Mouse (Mus musculus) activated CD4-positive, CD25-positive, alpha-beta regulatory T cell, adult 9 weeks (primary cell): Measurements from ENCODE around the gene Oog4. TPM values are rescaled to one million over a fixed set of nuclear protein-coding genes. Genes with fewer than 3 reads are reported as not detected.

Experiments
- polyA plus RNA-seq: library from polyadenylated mRNA; unstranded; fragments of 100-300 nt; shearing (Covaris generic); gene quantifications from one replicate; pipeline ENCODE4 v1.2.1, GENCODE M21; 2017

The Oog4 gene
- not detected for polyA plus RNA-seq

GRCm38 (mm10) chr4:143450224-143450623, at the start of gene Oog4:
Gene Oog4, minus strand, starts transcription at chr4:143450324.

DNA sequence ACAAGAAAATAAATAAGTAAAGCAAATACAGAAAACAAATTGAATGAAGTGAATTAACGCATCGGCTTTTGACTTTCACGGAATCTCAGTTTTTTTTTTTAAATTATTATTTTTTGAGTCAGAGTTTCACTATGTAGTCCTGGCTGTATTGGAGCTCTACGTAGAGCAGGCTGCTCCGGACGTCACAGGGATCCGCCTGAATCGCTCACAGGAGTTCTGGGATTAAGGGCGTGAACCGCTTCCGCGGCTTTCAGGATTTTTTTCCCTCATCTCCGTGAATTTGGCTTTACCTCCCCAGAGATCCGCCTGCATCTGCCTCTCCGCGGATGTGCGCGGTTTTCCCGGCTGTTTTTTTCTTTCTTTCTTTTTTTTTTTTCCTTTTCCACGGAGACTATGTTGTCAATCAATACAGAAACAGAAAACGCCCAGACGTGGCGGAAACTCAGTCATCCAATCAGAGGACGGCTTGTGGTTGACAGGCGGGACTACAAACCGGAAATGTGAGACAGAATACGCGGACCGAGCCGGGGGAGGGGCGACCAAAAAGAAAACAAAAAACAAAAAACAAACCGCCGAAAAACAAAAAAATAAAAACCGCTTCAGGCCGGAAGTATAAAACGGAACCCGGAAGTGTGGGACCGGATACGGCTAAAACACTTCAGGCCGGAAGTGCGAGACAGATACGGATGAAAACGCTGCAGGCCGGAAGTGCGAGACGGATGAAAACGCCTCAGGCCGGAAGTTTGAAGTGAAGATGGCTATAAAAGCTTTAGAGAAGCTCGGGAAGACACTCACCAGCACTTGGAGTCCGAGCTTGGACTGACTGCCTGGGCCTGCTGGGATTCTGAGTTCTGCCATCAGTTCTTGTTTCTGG, 37.7 kb downstream of the Oog4 start, which contains the start of gene Pramef8:
TSS of gene Pramef8 (plus strand) at position 208 of the 874 bp plus-strand sequence.

GRCm38 (mm10) chr4:143394181-143394580, 55.9 kb downstream of the Oog4 start, which contains the start of gene Pramel1:
Gene Pramel1, plus strand, starts transcription at chr4:143394428.

Other genes starting within 250 kb of the Oog4 start
- gene Prdm2, start 237.3 kb downstream of the Oog4 start, polyA plus RNA-seq: 33.3 TPM
- not detected for gene Pdpn, start 150.8 kb downstream of the Oog4 start, polyA plus RNA-seq
- not detected for gene Lrrc38, start 100.6 kb downstream of the Oog4 start, polyA plus RNA-seq
- gene Pramel1, start 55.9 kb downstream of the Oog4 start, polyA plus RNA-seq: not detected
- gene Pramef8, start 37.9 kb downstream of the Oog4 start, polyA plus RNA-seq: 48.2 TPM
- not detected for gene Gm13043, start 61.0 kb upstream of the Oog4 start, polyA plus RNA-seq
- not detected for gene Gm13040, start 85.6 kb upstream of the Oog4 start, polyA plus RNA-seq
- gene BC080695, start 101.4 kb upstream of the Oog4 start, polyA plus RNA-seq: not detected
- not detected for gene Gm13057, start 101.4 kb upstream of the Oog4 start, polyA plus RNA-seq
- gene Gm13083, start 164.7 kb upstream of the Oog4 start, polyA plus RNA-seq: not detected
- not detected for gene Gm13088, start 206.9 kb upstream of the Oog4 start, polyA plus RNA-seq